Comparison of ENCODE assay signal across 22 mouse cellular contexts in the genomic region with DNA sequence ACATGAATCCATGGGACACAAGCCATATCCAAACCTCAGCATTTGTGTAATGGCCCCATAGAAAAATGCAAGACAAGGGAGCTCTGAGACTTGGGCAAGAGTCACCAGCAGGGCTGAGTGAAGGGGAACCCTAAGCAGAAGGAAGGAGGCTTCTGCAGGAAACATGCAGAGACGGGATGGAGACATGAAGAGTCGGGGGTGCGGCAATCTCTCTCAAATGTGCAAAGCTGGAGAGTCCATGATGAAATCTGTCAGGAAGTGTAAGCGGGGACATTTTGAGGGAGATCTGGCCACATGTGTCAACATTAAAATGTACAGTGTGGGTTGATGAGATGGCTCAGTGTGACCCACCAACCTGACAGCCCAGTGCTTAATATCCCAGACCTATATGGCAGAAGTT.
"Had no signal": no experiment of that assay in that cellular context is flagged by ENCODE, and none has a peak within 500 bp of the region (broad histone marks: within the 10 kb centered on the region; RNA-seq: fewer than 3 reads in every experiment).

No protein-coding gene starts in this region.

- DNase-seq: cerebellum, adult 18-20 months; cerebellum, adult 2 months; cerebellum, adult 8-10 months; cerebellum, adult 9-10 months; cerebellum, adult 9-11 months; cerebellum, postnatal 10 days; cerebellum, postnatal 14 days; cerebellum, postnatal 25 days; cerebellum, postnatal 36 days; embryo, embryonic 11 days; forebrain, postnatal 0 days; gastrocnemius, adult 2 months; gastrocnemius, postnatal 10 days; gastrocnemius, postnatal 14 days; gastrocnemius, postnatal 25 days; gastrocnemius, postnatal 36 days; heart, adult 18-20 months; heart, adult 2 months had no signal

- ATAC-seq: forebrain, embryonic 13.5 days; forebrain, embryonic 14.5 days; forebrain, embryonic 15.5 days; forebrain, embryonic 16.5 days; forebrain, postnatal 0 days had no signal
